Mouse (Mus musculus) kidney, embryonic 14.5 days (tissue): Measurements from ENCODE around the gene Cpa4. TPM values are rescaled to one million over a fixed set of nuclear protein-coding genes. Genes with fewer than 3 reads are reported as not detected.

Source experiments
- ATAC-seq: fragments of 200-750 bp; cut with Nextera tagmentation; 2 replicates; pipeline ENCODE4 v1.8.0; 2017; ENCODE audit warnings: moderate number of reproducible peaks, mild to moderate bottlenecking, moderate TSS enrichment, moderate library complexity; ENCODE audit not compliant: low FRiP score, low TSS enrichment
- H3K27ac ChIP-seq: fragments of 300-500 bp; sonication (generic); 2 replicates; pipeline ENCODE4 v1.5.1; 2014; ENCODE audit warnings: low read depth, mild to moderate bottlenecking, low read length, moderate library complexity, mixed read lengths
- H3K27me3 ChIP-seq: fragments of 300-500 bp; sonication (generic); 2 replicates; pipeline ENCODE4 v1.6.1; 2014; ENCODE audit warnings: mild to moderate bottlenecking, low read length; ENCODE audit not compliant: control insufficient read depth, insufficient read depth
- H3K36me3 ChIP-seq: fragments of 300-500 bp; sonication (generic); 2 replicates; pipeline ENCODE4 v1.6.1; 2014; ENCODE audit warnings: low read length, mixed read lengths; ENCODE audit not compliant: control insufficient read depth, insufficient read depth
- H3K4me1 ChIP-seq: fragments of 300-500 bp; sonication (generic); 2 replicates; pipeline ENCODE4 v1.6.1; 2014; ENCODE audit warnings: low read length, mixed read lengths; ENCODE audit not compliant: control insufficient read depth, insufficient read depth
- H3K4me2 ChIP-seq: fragments of 300-500 bp; sonication (generic); replicated peaks from 2 replicates; pipeline ENCODE4 v1.6.1; 2014; ENCODE audit warnings: low read depth, mild to moderate bottlenecking, low read length
- H3K4me3 ChIP-seq: fragments of 300-500 bp; sonication (generic); 2 replicates; pipeline ENCODE4 v1.5.1; 2014; ENCODE audit warnings: mild to moderate bottlenecking, low read length
- H3K9ac ChIP-seq: fragments of 300-500 bp; sonication (generic); 2 replicates; pipeline ENCODE4 v1.6.1; 2014; ENCODE audit warnings: low read depth, mild to moderate bottlenecking, low read length, moderate library complexity
- H3K9me3 ChIP-seq: fragments of 300-500 bp; sonication (generic); 2 replicates; pipeline ENCODE4 v1.6.1; 2016; ENCODE audit warnings: low read length; ENCODE audit not compliant: control insufficient read depth
- WGBS: fragments of 180-500 bp; shearing (Covaris S2); extraction: QIAGEN DNeasy Blood & Tissue Kit; methylation state at CpG from one replicate; pipeline ENCODE4 v1.1.7; 2014; 5-methylcytosine and 5-hydroxymethylcytosine counted together
- polyA plus RNA-seq: library from polyadenylated mRNA; unstranded; fragments of >200 nt; fragmentation: Nextera tagmentation; extraction: Ambion mirVana; gene quantifications from 2 replicates; pipeline ENCODE4 v1.2.1, GENCODE M21; 2014

Cpa4 gene
- polyA plus RNA-seq, 1 experiment from 2014 or later, result 0.12 TPM

GRCm38 (mm10) chr6:30556080-30556479 lies 12.1 kb upstream of the Cpa4 start:
- no peak overlapping the region for H3K9ac ChIP-seq
- no peak overlapping the region for H3K4me3 ChIP-seq
- H3K27me3 ChIP-seq, result no peaks in the 10 kb centered on the region
- H3K4me2 ChIP-seq, result no peak overlapping the region
- H3K36me3 ChIP-seq, result no peaks in the 10 kb centered on the region
- peaks cover 26% of the 10 kb centered on the region for H3K4me1 ChIP-seq
- no peak for ATAC-seq
- no peaks in the 10 kb centered on the region for H3K9me3 ChIP-seq
- 19% methylated on average over 4 of the region's 9 CpGs for WGBS
- no peak overlapping the region for H3K27ac ChIP-seq

- Histone ChIP-seq H3K4me3 (no peak overlapping the region), H3K36me3 (no peaks in the 10 kb centered on the region), H3K9me3 (no peaks in the 10 kb centered on the region), H3K4me2 (no peak overlapping the region), H3K9ac (no peak overlapping the region), H3K27me3 (no peaks in the 10 kb centered on the region), H3K27ac (no peak overlapping the region), H3K4me1 (peaks cover 1% of the 10 kb centered on the region; the same call in 1 of the 2 replicates)
- WGBS, result 45% methylated on average over 1 of the region's 1 CpGs
- no peak for ATAC-seq
These were observed 8.4 kb upstream of the Cpa4 start for GRCm38 (mm10) chr6:30559726-30560125.

- Histone ChIP-seq H3K4me1 (no peaks in the 10 kb centered on the region), H3K36me3 (no peaks in the 10 kb centered on the region), H3K27me3 (no peaks in the 10 kb centered on the region), H3K27ac (no peak overlapping the region), H3K4me3 (no peak overlapping the region), H3K4me2 (no peak overlapping the region), H3K9me3 (no peaks in the 10 kb centered on the region), H3K9ac (no peak overlapping the region)
- 82% methylated on average over 4 of the region's 4 CpGs for WGBS
- no peak for ATAC-seq
These were observed 6.0 kb upstream of the Cpa4 start for GRCm38 (mm10) chr6:30562132-30562531.

GRCm38 (mm10) chr6:30563575-30563974 lies 4.6 kb upstream of the Cpa4 start:
- Histone ChIP-seq H3K9me3 (no peaks in the 10 kb centered on the region), H3K4me1 (no peaks in the 10 kb centered on the region), H3K27me3 (no peaks in the 10 kb centered on the region), H3K9ac (no peak overlapping the region), H3K4me3 (no peak overlapping the region), H3K4me2 (no peak overlapping the region), H3K36me3 (no peaks in the 10 kb centered on the region), H3K27ac (no peak overlapping the region)
- ATAC-seq, result no peak
- WGBS, result 68% methylated on average over 6 of the region's 6 CpGs

DNA sequence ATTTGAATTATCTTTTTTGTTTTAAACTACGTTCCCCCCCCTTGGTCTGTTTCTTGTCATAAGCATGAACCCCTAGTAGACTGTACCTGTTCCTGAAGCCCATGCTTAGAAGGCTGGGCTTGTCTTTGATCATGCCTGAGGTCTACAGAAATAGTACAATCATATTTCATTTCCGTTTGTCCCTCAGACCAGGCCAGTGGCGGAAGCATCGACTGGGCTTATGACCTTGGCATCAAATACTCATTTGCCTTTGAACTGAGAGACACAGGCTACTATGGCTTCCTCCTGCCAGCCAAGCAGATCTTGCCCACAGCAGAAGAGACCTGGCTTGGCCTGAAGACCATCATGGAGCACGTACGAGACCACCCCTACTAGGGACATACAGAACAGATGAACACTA lies 4.1 kb upstream of the Cpa4 start:
- Histone ChIP-seq H3K4me2 (no peak overlapping the region), H3K9me3 (no peaks in the 10 kb centered on the region), H3K4me3 (no peak overlapping the region), H3K9ac (no peak overlapping the region), H3K36me3 (no peaks in the 10 kb centered on the region), H3K27ac (no peak overlapping the region), H3K27me3 (no peaks in the 10 kb centered on the region), H3K4me1 (no peaks in the 10 kb centered on the region)
- WGBS, result 91% methylated on average over 6 of the region's 6 CpGs
- ATAC-seq, result no peak

- Histone ChIP-seq H3K27ac (no peak overlapping the region), H3K27me3 (no peaks in the 10 kb centered on the region), H3K9me3 (no peaks in the 10 kb centered on the region), H3K4me1 (no peaks in the 10 kb centered on the region), H3K9ac (no peak overlapping the region), H3K4me3 (no peak overlapping the region), H3K36me3 (no peaks in the 10 kb centered on the region), H3K4me2 (no peak overlapping the region)
- no peak for ATAC-seq
- 88% methylated on average over 10 of the region's 10 CpGs for WGBS
These were observed 1.2 kb downstream of the Cpa4 start for GRCm38 (mm10) chr6:30569331-30569730.

DNA sequence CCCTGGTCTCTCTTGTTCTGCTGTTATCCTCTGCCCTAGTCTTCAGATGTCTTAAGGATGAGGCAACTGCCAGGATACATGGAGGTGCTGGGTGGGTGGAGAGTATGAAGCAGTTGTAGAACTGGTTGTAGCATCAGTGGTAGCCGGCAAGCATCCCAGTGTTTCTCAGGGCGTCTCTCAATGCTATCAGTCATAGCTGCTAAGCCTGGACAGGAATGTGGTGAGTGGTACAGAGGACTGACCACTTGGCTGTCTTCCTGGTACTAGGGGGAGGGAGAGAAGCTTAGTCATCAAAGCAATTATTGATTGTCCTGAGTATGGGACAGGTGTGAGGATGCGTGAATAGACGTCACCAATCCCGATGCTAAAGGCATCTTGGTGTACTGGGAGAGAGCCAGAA lies 1.8 kb downstream of the Cpa4 start:
- WGBS, result 94% methylated on average over 5 of the region's 5 CpGs
- no peak for ATAC-seq
- no peaks in the 10 kb centered on the region for H3K9me3 ChIP-seq
- no peak overlapping the region for H3K9ac ChIP-seq
- no peak overlapping the region for H3K4me3 ChIP-seq
- H3K4me2 ChIP-seq, result no peak overlapping the region
- H3K27ac ChIP-seq, result no peak overlapping the region
- H3K4me1 ChIP-seq, result no peaks in the 10 kb centered on the region
- H3K27me3 ChIP-seq, result no peaks in the 10 kb centered on the region
- H3K36me3 ChIP-seq, result no peaks in the 10 kb centered on the region

DNA sequence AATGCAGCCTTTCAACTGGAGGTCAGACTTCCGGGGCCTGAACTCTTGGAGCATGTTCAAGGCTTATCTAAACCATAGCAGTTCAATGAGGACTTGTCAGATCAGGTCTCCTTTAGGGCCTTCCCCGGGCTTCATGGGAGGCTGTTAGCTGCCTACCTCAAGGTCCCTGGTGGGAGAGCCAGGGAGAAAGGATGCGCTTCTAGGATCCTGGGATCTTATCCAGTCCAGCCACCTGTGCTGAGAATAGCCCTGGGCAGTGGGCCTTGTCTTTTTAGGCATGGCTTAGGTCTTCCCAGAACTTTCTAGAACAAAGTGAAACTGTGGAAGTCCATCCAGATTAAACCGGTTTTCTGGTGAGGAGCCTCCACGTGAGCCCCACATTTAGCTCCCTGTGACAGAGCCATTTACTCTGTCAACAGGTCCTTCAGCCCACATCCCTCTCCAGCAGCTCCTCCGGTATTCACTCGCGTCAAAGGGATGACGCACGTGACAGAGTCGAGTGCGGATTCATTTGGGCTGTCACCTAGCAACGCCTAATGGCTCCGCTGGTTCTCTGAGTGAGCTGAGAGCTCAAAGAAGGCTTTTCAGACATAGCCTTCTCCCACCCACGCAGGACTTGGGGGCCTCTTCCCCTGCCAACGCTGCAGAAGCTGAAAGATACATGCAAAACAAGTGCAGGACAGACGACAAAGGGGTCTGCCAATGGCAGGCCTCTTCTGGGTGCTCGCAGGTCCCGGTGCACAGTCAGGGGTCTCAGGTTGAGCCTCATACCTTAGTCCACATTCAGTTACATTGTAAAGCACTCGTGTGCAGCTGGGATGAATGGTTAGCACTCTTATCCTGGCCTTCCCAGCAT lies 4.5 kb downstream of the Cpa4 start:
- Histone ChIP-seq H3K4me2 (no peak overlapping the region), H3K9ac (no peak overlapping the region), H3K4me1 (peaks cover 16% of the 10 kb centered on the region), H3K4me3 (no peak overlapping the region), H3K27ac (peak overlapping the region; percentile 3; the same call in 1 of the 2 replicates), H3K27me3 (no peaks in the 10 kb centered on the region), H3K36me3 (no peaks in the 10 kb centered on the region), H3K9me3 (no peaks in the 10 kb centered on the region)
- no peak for ATAC-seq
- WGBS, result 66% methylated on average over 20 of the region's 20 CpGs

DNA sequence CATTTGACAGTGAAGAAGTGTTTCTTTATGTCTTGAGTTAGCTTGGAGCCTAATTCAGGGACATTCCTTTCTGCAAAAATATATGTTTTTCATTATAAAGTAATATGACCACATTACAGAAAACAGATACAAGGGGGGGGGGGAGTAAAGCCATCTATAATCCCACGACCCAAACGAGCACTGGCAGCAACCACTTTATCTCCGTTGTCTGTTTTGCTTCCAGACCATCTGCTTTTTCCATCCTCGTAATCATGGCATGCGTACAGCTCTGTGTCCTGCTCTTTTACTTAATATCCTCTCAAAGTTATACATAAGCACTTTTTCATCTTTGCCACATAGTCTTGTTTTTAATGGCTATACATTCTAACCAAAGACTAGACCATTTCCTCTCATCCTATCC lies 5.2 kb downstream of the Cpa4 start:
- no peak overlapping the region for H3K4me3 ChIP-seq
- H3K36me3 ChIP-seq, result no peaks in the 10 kb centered on the region
- no peak for ATAC-seq
- H3K9ac ChIP-seq, result no peak overlapping the region
- no peak overlapping the region for H3K27ac ChIP-seq
- peaks cover 16% of the 10 kb centered on the region for H3K4me1 ChIP-seq
- H3K4me2 ChIP-seq, result no peak overlapping the region
- no peaks in the 10 kb centered on the region for H3K27me3 ChIP-seq
- H3K9me3 ChIP-seq, result no peaks in the 10 kb centered on the region
- WGBS, result 79% methylated on average over 5 of the region's 5 CpGs
